Mouse (Mus musculus) C2C12 (cell line): ENCODE measurements at regions not wholly inside any gene's neighbourhood (a gene's known extent, or its start where the extent isn't known, plus 50 kb on each side); places are given as distances from the start of the nearest gene placed in this dataset.

ENCODE experiments used
- CEBPB ChIP-seq: IDR thresholded peaks from one replicate; pipeline ENCODE4 v1.6.1; 2011; ENCODE audit warnings: low read depth, mild to moderate bottlenecking, control low read depth, moderate library complexity
- CTCF ChIP-seq: IDR thresholded peaks from one replicate; pipeline ENCODE4 v1.5.1; 2011; ENCODE audit not compliant: control insufficient read depth, insufficient read depth, insufficient read length

DNA sequence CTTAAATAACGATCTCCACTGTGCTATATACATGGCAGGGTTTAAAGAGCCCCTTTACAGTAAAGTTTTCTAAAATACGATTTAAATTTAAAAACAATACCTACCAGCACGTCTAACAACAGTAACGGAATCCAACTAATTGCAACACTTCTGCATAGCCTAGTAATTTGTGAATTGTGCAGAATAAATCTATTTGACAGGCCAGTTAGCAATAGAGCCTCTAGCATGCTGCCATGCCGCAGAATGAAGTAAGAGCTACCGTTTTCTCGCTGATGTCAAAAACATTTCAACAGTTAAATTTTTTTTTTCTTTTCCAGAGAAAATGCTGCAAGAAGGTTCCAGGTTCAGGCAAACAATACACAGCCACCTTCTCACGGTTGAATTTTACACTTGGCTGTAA, 454.0 kb upstream of the Adgrl2 start:
- TF ChIP-seq CTCF, result no peak
- no peak for TF ChIP-seq CEBPB
